Mouse (Mus musculus) limb, embryonic 11.5 days (tissue): ENCODE results near the gene Cmip. TPM values are rescaled to one million over a fixed set of nuclear protein-coding genes. Genes with fewer than 3 reads are reported as not detected.

ENCODE experiments used
- ATAC-seq: fragments of 200-750 bp; cut with Nextera tagmentation; 2 replicates; pipeline ENCODE4 v1.8.0; 2017; ENCODE audit warnings: low read depth; ENCODE audit not compliant: insufficient number of reproducible peaks, low FRiP score, low TSS enrichment
- DNase-seq: peaks from one replicate; pipeline ENCODE4 v3.0.0-alpha.2; 2015; ENCODE audit warnings: low spot score
- H3K27ac ChIP-seq: fragments of 300-500 bp; sonication (generic); replicated peaks from 2 replicates; pipeline ENCODE4 v1.5.1; 2014; ENCODE audit warnings: low read depth, mild to moderate bottlenecking, low read length
- H3K27me3 ChIP-seq: fragments of 300-500 bp; sonication (generic); 2 replicates; pipeline ENCODE4 v1.6.1; 2014; ENCODE audit warnings: mild to moderate bottlenecking, low read length, mixed read lengths; ENCODE audit not compliant: control insufficient read depth, insufficient read depth
- H3K36me3 ChIP-seq: fragments of 300-500 bp; sonication (generic); 2 replicates; pipeline ENCODE4 v1.6.1; 2014; ENCODE audit warnings: mild to moderate bottlenecking, low read length, moderate library complexity, mixed read lengths; ENCODE audit not compliant: control insufficient read depth, insufficient read depth
- H3K4me1 ChIP-seq: fragments of 300-500 bp; sonication (generic); 2 replicates; pipeline ENCODE4 v1.6.1; 2014; ENCODE audit warnings: low read length, mixed read lengths; ENCODE audit not compliant: control insufficient read depth, insufficient read depth
- H3K4me2 ChIP-seq: fragments of 300-500 bp; sonication (generic); 2 replicates; pipeline ENCODE4 v1.6.1; 2014; ENCODE audit warnings: low read depth, mild to moderate bottlenecking, moderate library complexity; ENCODE audit not compliant: severe bottlenecking
- H3K4me3 ChIP-seq: fragments of 300-500 bp; sonication (generic); 2 replicates; pipeline ENCODE4 v1.5.1; 2014; ENCODE audit warnings: low read depth, low read length
- H3K9ac ChIP-seq: fragments of 300-500 bp; sonication (generic); 2 replicates; pipeline ENCODE4 v1.6.1; 2014; ENCODE audit warnings: mild to moderate bottlenecking, low read length
- H3K9me3 ChIP-seq: fragments of 300-500 bp; sonication (generic); 2 replicates; pipeline ENCODE4 v1.6.1; 2016; ENCODE audit warnings: low read length; ENCODE audit not compliant: control insufficient read depth
- WGBS: fragments of 180-500 bp; shearing (Covaris S2); extraction: QIAGEN DNeasy Blood & Tissue Kit; methylation state at CpG from one replicate; pipeline ENCODE4 v1.1.7; 2014; 5-methylcytosine and 5-hydroxymethylcytosine counted together
- polyA plus RNA-seq: library from polyadenylated mRNA; unstranded; fragments of >200 nt; fragmentation: Nextera tagmentation; extraction: Ambion mirVana; gene quantifications from 2 replicates; pipeline ENCODE4 v1.2.1, GENCODE M21; 2014

Cmip gene
- polyA plus RNA-seq, 1 experiment from 2014 or later: 14.3 TPM

DNA sequence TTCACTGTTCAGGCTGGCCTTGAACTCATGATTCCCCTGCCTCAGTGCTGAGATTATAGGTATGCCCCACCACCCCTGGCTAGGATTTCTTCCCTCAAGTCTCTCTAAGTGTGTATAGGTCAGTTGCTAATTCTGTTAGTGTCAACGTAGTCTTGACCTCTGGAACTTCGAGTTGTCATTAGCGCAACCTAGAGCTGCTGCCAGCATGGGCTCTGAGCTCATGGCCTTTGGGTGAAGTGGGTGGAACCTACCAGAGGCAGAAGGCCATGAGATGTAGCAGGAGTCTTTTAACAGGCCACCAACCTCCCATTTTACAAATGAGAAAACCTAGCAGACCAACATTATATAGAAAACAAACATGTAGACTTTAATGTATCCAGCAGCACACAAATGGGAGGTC lies 80.3 kb downstream of the Cmip start:
- Histone ChIP-seq H3K36me3 (no peaks in the 10 kb centered on the region), H3K9ac (no peak overlapping the region), H3K27ac (no peak overlapping the region), H3K4me1 (peaks cover 43% of the 10 kb centered on the region), H3K27me3 (no peaks in the 10 kb centered on the region), H3K9me3 (no peaks in the 10 kb centered on the region), H3K4me2 (no peak overlapping the region), H3K4me3 (no peak overlapping the region)
- DNase-seq (no peak), ATAC-seq (no peak)
- 91% methylated on average over 3 of the region's 3 CpGs for WGBS

DNA sequence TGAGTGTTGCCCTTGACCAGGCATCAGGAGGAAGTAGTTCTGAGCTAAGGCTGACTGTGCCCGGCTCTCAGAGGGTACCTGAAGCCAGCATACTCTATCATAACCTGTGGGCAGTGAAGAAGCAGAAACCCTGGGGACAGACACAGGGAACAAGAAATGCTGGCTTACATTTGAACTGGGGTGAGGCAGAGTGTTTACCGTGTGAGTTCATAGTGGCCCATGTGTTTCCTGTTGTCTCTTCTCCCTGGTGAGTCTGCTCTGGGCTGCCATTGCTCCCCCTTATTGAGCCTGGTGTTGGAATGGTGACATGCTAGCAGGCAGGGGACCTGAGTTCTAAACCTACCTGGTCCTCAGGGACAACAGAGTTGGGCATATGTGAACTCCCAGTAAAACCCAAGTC lies 81.8 kb downstream of the Cmip start:
- Histone ChIP-seq H3K27me3 (no peaks in the 10 kb centered on the region), H3K4me2 (no peak overlapping the region), H3K36me3 (no peaks in the 10 kb centered on the region), H3K4me3 (no peak overlapping the region), H3K9me3 (no peaks in the 10 kb centered on the region), H3K9ac (no peak overlapping the region), H3K4me1 (peaks cover 36% of the 10 kb centered on the region), H3K27ac (no peak overlapping the region)
- ATAC-seq: no peak
- no peak for DNase-seq
- WGBS: 76% methylated on average over 2 of the region's 2 CpGs

DNA sequence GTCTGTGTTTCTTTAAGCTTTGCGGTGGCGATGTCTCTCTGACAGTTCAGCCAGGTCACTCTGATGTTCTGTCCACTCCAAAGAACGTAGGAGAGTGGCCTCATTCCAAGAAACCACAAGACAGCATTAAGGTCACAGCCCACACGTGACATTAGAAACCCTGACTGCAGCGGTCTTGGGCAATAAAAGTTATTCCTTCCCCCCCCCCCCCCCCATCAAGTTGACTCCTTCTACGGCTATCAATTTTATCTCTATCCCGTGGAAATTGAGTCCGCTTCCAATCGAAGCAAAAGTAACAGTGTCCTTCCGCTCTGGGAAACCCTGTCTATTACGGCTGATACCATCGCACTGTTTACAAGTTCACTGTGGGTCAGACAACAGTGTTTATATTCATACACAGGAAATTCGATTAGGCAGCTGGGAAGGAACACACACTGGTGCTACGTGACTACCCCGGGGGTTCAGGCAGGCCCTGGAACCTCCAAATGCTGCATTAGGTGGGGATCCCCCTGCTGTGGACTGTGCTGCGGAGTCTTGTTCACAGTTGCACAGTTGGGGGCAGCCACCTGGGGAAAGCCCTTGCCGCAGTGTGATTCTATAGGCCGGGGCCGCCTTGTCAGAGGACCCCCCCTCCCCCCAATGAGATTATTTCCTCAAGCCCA lies 82.6 kb downstream of the Cmip start:
- DNase-seq (no peak), ATAC-seq (no peak)
- Histone ChIP-seq H3K4me1 (peaks cover 29% of the 10 kb centered on the region), H3K9me3 (no peaks in the 10 kb centered on the region), H3K4me2 (no peak overlapping the region), H3K9ac (no peak overlapping the region), H3K27me3 (no peaks in the 10 kb centered on the region), H3K4me3 (no peak overlapping the region), H3K27ac (no peak overlapping the region), H3K36me3 (no peaks in the 10 kb centered on the region)
- WGBS: 39% methylated on average over 19 of the region's 19 CpGs

DNA sequence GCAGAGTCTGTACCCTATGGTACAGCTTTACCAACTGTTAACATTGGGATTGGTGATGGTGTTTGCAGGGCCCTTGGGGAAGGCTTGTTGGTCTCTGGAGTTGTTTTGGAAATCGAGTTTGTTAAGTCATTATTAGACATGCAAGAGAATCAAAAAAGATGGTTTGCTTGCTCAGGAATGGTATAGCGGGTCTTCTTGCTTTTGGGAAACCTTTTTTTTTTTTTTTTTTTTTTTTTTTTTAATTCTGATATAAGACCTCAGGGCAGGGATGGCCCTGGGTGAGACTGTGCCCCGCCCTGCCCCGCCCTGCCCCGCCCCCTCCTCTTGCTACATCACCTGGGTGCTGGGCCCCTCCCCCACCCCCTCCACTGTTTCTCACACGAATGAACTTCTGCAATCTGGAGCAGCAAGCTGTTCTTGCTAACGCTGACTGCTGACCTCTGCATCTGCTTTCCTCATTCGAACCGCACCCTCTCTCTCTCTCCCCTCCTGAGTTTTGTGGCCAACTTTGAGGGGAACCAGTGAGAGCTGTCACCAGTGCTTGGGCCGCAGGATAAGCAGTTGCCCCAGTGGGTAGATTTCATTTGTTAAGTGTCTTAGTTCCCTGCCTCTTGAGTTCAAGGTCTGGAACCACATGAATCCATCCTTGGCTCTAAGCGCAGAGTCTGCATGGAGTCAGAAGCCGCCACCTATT lies 83.2 kb downstream of the Cmip start:
- ATAC-seq (no peak), DNase-seq (no peak)
- Histone ChIP-seq H3K9me3 (no peaks in the 10 kb centered on the region), H3K4me1 (peaks cover 22% of the 10 kb centered on the region), H3K27me3 (no peaks in the 10 kb centered on the region), H3K9ac (no peak overlapping the region), H3K4me2 (no peak overlapping the region), H3K4me3 (no peak overlapping the region), H3K36me3 (no peaks in the 10 kb centered on the region), H3K27ac (no peak overlapping the region)
- WGBS: 40% methylated on average over 11 of the region's 12 CpGs

DNA sequence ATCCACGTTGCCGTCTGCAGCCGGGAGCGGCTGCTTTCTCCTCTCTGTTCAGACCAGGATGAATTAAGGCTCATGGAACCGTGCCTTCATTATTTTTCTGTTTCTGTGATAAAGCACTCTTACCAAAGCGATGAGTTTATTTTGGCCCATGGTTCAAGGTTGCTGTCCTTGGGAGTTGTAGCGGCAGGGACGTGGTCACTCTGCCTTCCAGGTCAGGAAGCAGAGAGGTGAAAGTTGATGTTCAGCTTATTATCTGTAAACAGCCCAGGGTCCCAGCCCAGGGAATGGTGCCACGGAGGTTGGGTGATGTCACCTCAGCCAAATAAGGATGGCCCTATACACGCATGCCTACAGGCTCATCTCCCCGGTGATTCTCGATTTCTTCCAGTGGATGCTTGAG lies 83.9 kb downstream of the Cmip start:
- no peak for ATAC-seq
- peaks cover 15% of the 10 kb centered on the region for H3K4me1 ChIP-seq

DNA sequence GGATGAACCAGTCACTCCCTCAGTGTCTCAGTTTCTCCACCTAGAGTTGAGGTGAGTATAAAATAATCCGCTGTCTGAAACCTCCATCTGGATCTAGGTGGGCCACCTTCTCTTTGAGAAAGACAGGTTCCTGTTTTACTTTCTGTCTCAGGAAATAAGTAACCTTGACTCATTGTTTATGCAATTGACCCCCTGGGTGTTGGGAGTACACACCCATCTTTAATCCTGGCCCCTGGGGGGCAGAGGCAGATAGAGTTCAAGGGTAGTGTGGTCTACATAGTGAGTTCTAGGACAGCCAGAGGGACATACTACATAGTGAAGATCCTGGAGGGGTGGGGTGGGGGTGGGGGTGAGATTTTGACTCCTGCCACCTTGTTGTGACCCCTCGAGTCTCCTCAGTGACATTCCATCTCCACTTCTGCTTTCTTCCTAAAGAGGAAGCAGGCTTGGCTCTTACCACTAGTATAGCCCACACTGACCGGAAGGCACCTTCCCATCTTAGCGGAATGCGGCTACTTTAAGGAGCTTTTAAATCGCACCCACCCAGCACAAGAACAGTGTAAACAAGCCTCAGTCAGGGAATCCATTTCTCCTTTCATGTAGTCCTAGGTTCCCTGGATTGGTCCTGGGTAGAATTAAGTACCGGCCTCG lies 86.0 kb downstream of the Cmip start:
- no peak overlapping the region for H3K4me2 ChIP-seq
- H3K36me3 ChIP-seq: no peaks in the 10 kb centered on the region
- no peaks in the 10 kb centered on the region for H3K9me3 ChIP-seq
- H3K4me3 ChIP-seq: no peak overlapping the region
- DNase-seq (no peak), ATAC-seq (no peak)
- no peaks in the 10 kb centered on the region for H3K27me3 ChIP-seq
- H3K27ac ChIP-seq: no peak overlapping the region
- peaks cover 15% of the 10 kb centered on the region for H3K4me1 ChIP-seq
- H3K9ac ChIP-seq: no peak overlapping the region
- 54% methylated on average over 8 of the region's 8 CpGs for WGBS

More for the DNA sequence above, 83.9 kb downstream of the Cmip start:
- Histone ChIP-seq H3K4me3 (no peak overlapping the region), H3K36me3 (no peaks in the 10 kb centered on the region), H3K9me3 (no peaks in the 10 kb centered on the region), H3K4me2 (no peak overlapping the region), H3K27ac (no peak overlapping the region), H3K27me3 (no peaks in the 10 kb centered on the region), H3K9ac (no peak overlapping the region)
- 91% methylated on average over 12 of the region's 12 CpGs for WGBS
- no peak for DNase-seq

DNA sequence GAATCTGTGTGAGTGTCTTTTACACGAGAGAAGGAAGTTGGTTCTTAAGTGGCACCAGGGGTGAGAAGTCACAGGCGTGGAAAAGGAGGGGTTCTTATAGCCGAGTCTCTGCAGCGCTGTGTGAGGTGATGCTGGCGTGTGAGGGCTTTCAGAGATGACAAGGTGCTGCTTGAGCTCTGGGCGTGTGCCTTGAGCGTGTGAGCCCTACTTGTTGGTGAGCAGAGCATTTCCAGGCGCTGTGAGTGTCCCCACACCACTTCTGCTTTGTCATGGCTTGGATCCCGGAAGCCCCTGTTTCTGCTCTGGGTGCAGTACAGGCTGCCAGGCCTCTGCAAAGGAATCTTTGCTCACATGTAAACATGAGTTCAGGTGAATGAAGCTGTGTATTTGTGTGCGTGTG lies 86.6 kb downstream of the Cmip start:
- Histone ChIP-seq H3K4me1 (peaks cover 17% of the 10 kb centered on the region), H3K27me3 (no peaks in the 10 kb centered on the region), H3K36me3 (no peaks in the 10 kb centered on the region), H3K9me3 (no peaks in the 10 kb centered on the region), H3K27ac (no peak overlapping the region), H3K9ac (no peak overlapping the region), H3K4me3 (no peak overlapping the region), H3K4me2 (no peak overlapping the region)
- WGBS: 75% methylated on average over 10 of the region's 10 CpGs
- no peak for ATAC-seq
- no peak for DNase-seq

DNA sequence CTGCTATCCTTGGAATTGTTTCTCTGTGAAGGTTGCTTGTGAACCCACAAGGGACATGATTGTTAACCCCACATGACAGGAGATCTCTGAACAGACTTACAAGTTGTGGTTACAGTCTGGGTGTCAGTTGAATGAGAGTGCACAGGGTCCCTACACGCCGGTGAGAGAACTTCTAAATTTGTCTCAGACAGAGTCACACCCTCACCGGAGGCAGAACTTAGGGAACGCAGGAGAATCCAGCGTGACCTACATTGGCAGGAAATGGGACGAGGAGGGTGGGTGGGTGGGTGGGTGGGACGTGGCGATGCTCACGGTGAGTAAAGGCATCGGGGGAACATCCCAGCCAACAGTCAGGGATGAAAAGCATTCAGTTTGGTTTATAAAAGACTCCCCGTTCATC lies 88.0 kb downstream of the Cmip start:
- peaks cover 7% of the 10 kb centered on the region for H3K4me1 ChIP-seq
- 90% methylated on average over 11 of the region's 11 CpGs for WGBS
- ATAC-seq (no peak), DNase-seq (no peak)
- no peaks in the 10 kb centered on the region for H3K9me3 ChIP-seq
- no peak overlapping the region for H3K4me3 ChIP-seq
- no peak overlapping the region for H3K9ac ChIP-seq
- H3K27me3 ChIP-seq: no peaks in the 10 kb centered on the region
- no peaks in the 10 kb centered on the region for H3K36me3 ChIP-seq
- H3K27ac ChIP-seq: no peak overlapping the region
- no peak overlapping the region for H3K4me2 ChIP-seq
